Mouse (Mus musculus) neural tube, embryonic 15.5 days (tissue): ENCODE results near the gene Bckdk. TPM values are rescaled to one million over a fixed set of nuclear protein-coding genes. Genes with fewer than 3 reads are reported as not detected.
A peak's percentile ranks its signal among the peaks of the same experiment; 100 is the strongest.
"Not testable (repeated sequence)": the region's sequence is repeated elsewhere in the genome, so short reads cannot be mapped to it uniquely, and the experiment has no call there.

Experiments
- ATAC-seq: fragments of 200-750 bp; cut with Nextera tagmentation; 2 replicates; pipeline ENCODE4 v1.8.0; 2017; ENCODE audit warnings: mild to moderate bottlenecking, moderate TSS enrichment, moderate library complexity; ENCODE audit not compliant: low FRiP score
- H3K27ac ChIP-seq: fragments of 300-500 bp; sonication (generic); replicated peaks from 2 replicates; pipeline ENCODE4 v1.5.1; 2015; ENCODE audit warnings: mild to moderate bottlenecking, inconsistent platforms
- H3K27me3 ChIP-seq: fragments of 300-500 bp; sonication (generic); replicated peaks from 2 replicates; pipeline ENCODE4 v1.6.1; 2015; ENCODE audit warnings: inconsistent platforms
- H3K36me3 ChIP-seq: fragments of 300-500 bp; sonication (generic); 2 replicates; pipeline ENCODE4 v1.6.1; 2015; ENCODE audit warnings: inconsistent platforms
- H3K4me1 ChIP-seq: fragments of 300-500 bp; sonication (generic); 2 replicates; pipeline ENCODE4 v1.6.1; 2015; ENCODE audit warnings: inconsistent platforms
- H3K4me2 ChIP-seq: fragments of 300-500 bp; sonication (generic); 2 replicates; pipeline ENCODE4 v1.6.1; 2015; ENCODE audit warnings: inconsistent platforms, mild to moderate bottlenecking, moderate library complexity
- H3K4me3 ChIP-seq: fragments of 300-500 bp; sonication (generic); replicated peaks from 2 replicates; pipeline ENCODE4 v1.5.1; 2015; ENCODE audit warnings: mild to moderate bottlenecking, inconsistent platforms
- H3K9ac ChIP-seq: fragments of 300-500 bp; sonication (generic); replicated peaks from 2 replicates; pipeline ENCODE4 v1.6.1; 2015; ENCODE audit warnings: mild to moderate bottlenecking, inconsistent platforms
- H3K9me3 ChIP-seq: fragments of 300-500 bp; sonication (generic); replicated peaks from 2 replicates; pipeline ENCODE4 v1.6.1; 2016; ENCODE audit warnings: inconsistent platforms
- WGBS: fragments of 180-500 bp; shearing (Covaris S2); methylation state at CpG from one replicate; pipeline ENCODE4 v1.1.7; 2015; ENCODE audit warnings: mixed read lengths; 5-methylcytosine and 5-hydroxymethylcytosine counted together
- polyA plus RNA-seq: library from polyadenylated mRNA; unstranded; fragments of >200 nt; fragmentation: Nextera tagmentation; extraction: Ambion mirVana; gene quantifications from 2 replicates; pipeline ENCODE4 v1.2.1, GENCODE M21; 2015

Bckdk gene
- polyA plus RNA-seq, 1 experiment from 2014 or later, result 58.2 TPM

- H3K36me3 ChIP-seq, result peaks cover 58% of the 10 kb centered on the region
- H3K9me3 ChIP-seq, result no peaks in the 10 kb centered on the region
- no peak overlapping the region for H3K9ac ChIP-seq
- H3K27me3 ChIP-seq, result no peaks in the 10 kb centered on the region
- 97% methylated on average over 9 of the region's 9 CpGs for WGBS
- H3K4me1 ChIP-seq, result peaks cover 45% of the 10 kb centered on the region
- ATAC-seq, result no peak
- H3K4me3 ChIP-seq, result no peak overlapping the region
- no peak overlapping the region for H3K27ac ChIP-seq
- H3K4me2 ChIP-seq, result no peak overlapping the region
Observed at GRCm38 (mm10) chr7:127879301-127879700, 24.6 kb upstream of the Bckdk start.

DNA sequence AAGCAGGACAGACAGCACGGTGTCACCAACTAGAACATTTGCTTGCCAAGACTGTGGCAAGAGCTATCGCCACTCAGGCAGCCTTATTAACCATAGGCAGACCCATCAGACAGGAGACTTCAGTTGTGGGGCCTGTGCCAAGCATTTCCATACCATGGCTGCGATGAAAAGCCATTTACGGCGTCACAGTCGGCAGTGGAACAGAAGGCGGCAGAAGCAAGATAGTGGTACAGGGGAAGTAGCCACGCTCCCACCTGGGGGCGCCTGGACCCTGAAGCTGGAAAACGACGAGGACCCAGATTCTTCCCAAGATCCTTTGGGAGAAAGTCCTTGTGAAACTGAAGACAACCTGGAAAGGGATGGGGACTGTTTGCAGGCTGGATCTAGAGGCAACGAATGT is 23.5 kb upstream of the Bckdk start:
- no peak overlapping the region for H3K27ac ChIP-seq
- no peaks in the 10 kb centered on the region for H3K9me3 ChIP-seq
- 83% methylated on average over 12 of the region's 12 CpGs for WGBS
- no peak for ATAC-seq
- no peaks in the 10 kb centered on the region for H3K27me3 ChIP-seq
- no peak overlapping the region for H3K9ac ChIP-seq
- no peak overlapping the region for H3K4me3 ChIP-seq
- peaks cover 68% of the 10 kb centered on the region for H3K36me3 ChIP-seq
- no peak overlapping the region for H3K4me2 ChIP-seq
- peaks cover 50% of the 10 kb centered on the region for H3K4me1 ChIP-seq

DNA sequence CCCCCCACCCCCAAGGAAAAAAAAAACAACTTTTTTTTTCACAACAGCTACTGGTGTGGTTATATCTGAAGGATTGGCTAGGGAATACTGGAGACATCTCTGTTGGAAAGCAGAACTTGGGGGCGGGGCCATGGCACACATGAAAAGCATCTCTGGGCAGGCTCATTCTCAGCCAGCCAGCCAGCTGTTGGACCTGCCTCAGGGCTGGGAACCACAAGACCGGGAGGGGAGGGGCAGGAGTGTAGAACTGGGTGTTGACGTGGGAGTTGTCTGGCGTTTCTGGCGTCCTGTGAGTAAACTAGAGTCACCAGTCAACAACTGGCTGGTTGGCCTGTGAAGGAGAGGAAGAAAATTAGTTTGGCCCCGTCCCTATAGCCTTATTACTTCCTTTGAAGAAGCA is 17.9 kb upstream of the Bckdk start:
- Histone ChIP-seq H3K4me3 (no peak overlapping the region), H3K27ac (no peak overlapping the region), H3K4me1 (peaks cover 41% of the 10 kb centered on the region), H3K36me3 (peaks cover 85% of the 10 kb centered on the region), H3K9ac (no peak overlapping the region), H3K27me3 (no peaks in the 10 kb centered on the region), H3K4me2 (no peak overlapping the region), H3K9me3 (no peaks in the 10 kb centered on the region)
- ATAC-seq, result no peak
- 68% methylated on average over 6 of the region's 6 CpGs for WGBS

GRCm38 (mm10) chr7:127886551-127886950 is 17.3 kb upstream of the Bckdk start:
- no peaks in the 10 kb centered on the region for H3K9me3 ChIP-seq
- no peak overlapping the region for H3K27ac ChIP-seq
- H3K4me1 ChIP-seq, result peaks cover 40% of the 10 kb centered on the region
- H3K4me3 ChIP-seq, result no peak overlapping the region
- H3K36me3 ChIP-seq, result peaks cover 81% of the 10 kb centered on the region
- H3K9ac ChIP-seq, result no peak overlapping the region
- WGBS, result 96% methylated on average over 6 of the region's 6 CpGs
- no peak overlapping the region for H3K4me2 ChIP-seq
- ATAC-seq, result no peak
- no peaks in the 10 kb centered on the region for H3K27me3 ChIP-seq

- Histone ChIP-seq H3K4me3 (no peak overlapping the region), H3K27me3 (no peaks in the 10 kb centered on the region), H3K9ac (no peak overlapping the region), H3K36me3 (peaks cover 79% of the 10 kb centered on the region), H3K9me3 (no peaks in the 10 kb centered on the region), H3K4me2 (no peak overlapping the region), H3K4me1 (peaks cover 39% of the 10 kb centered on the region), H3K27ac (no peak overlapping the region)
- no peak for ATAC-seq
- WGBS, result 87% methylated on average over 8 of the region's 8 CpGs
Observed at GRCm38 (mm10) chr7:127887191-127887590, 16.7 kb upstream of the Bckdk start.

- ATAC-seq, result no peak
- H3K36me3 ChIP-seq, result peaks cover 77% of the 10 kb centered on the region
- H3K9me3 ChIP-seq, result no peaks in the 10 kb centered on the region
- WGBS, result 84% methylated on average over 3 of the region's 3 CpGs
- H3K4me1 ChIP-seq, result peaks cover 33% of the 10 kb centered on the region
- no peak overlapping the region for H3K4me3 ChIP-seq
- no peak overlapping the region for H3K4me2 ChIP-seq
- no peak overlapping the region for H3K27ac ChIP-seq
- no peak overlapping the region for H3K9ac ChIP-seq
- H3K27me3 ChIP-seq, result no peaks in the 10 kb centered on the region
Observed at GRCm38 (mm10) chr7:127887781-127888180, 16.1 kb upstream of the Bckdk start.

DNA sequence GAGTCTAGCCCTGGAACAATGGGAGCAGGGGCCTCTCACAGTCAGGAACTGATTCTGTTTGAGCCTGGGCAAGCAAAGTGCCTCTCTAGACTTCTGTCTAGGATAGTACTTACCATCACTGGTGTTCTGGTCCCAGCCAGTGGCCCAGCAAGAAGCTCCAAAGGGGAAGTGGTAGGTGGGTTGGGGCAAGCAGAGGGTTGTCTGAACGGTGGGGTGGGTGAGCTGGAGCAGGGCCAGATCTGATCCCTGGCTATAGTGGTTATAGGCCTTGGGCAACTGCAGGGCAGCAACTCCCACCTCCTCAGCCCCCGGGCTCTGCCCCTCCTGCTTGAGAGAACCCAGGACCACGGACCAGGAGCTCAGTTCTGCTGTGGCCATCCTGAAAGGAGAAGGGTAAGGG is 15.1 kb upstream of the Bckdk start:
- Histone ChIP-seq H3K4me2 (no peak overlapping the region), H3K27ac (no peak overlapping the region), H3K4me3 (no peak overlapping the region), H3K9ac (no peak overlapping the region), H3K9me3 (no peaks in the 10 kb centered on the region), H3K36me3 (peaks cover 75% of the 10 kb centered on the region), H3K27me3 (no peaks in the 10 kb centered on the region), H3K4me1 (peaks cover 23% of the 10 kb centered on the region)
- 64% methylated on average over 3 of the region's 3 CpGs for WGBS
- ATAC-seq, result no peak

GRCm38 (mm10) chr7:127890798-127891197 is 13.1 kb upstream of the Bckdk start, which contains the start of gene Prss53:
Gene Prss53, minus strand, starts transcription at chr7:127890970.
- no peaks in the 10 kb centered on the region for H3K9me3 ChIP-seq
- no peak within 1 kb of the TSS for H3K9ac ChIP-seq
- ATAC-seq, result no peak
- H3K4me2 ChIP-seq, result no peak within 1 kb of the TSS
- 44% methylated on average over 4 of the region's 4 CpGs for WGBS
- peaks cover 59% of the 10 kb centered on the region for H3K36me3 ChIP-seq
- peaks cover 16% of the 10 kb centered on the region for H3K4me1 ChIP-seq
- no peak within 1 kb of the TSS for H3K4me3 ChIP-seq
- H3K27me3 ChIP-seq, result no peaks in the 10 kb centered on the region
- no peak within 1 kb of the TSS for H3K27ac ChIP-seq

DNA sequence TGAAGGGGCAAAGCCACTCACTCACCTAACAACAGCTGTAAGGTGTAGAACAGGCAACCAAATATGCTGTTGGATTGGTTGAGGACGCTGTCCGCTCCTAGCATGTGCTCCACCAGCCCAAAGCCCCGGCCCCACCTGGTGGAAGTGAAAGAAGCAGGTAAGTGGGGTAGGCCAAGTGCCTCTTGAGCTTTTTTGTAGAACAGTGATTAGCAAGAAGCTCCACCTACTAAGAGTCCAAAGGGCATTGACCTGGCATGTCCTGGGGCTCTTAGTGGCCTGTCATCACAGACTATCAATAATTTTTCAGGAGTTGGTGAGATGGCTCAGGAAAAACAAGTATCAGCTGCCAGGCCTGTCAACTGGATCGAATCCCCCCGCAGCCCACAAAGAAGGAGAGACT is 9.4 kb upstream of the Bckdk start:
- peak overlapping the region; percentile 72 for H3K4me2 ChIP-seq
- H3K4me3 ChIP-seq, result peak overlapping the region; percentile 61
- 80% methylated on average over 5 of the region's 5 CpGs for WGBS
- peak overlapping the region; percentile 75; the same call in 1 of the 2 replicates for H3K27ac ChIP-seq
- ATAC-seq, result no peak
- peaks cover 13% of the 10 kb centered on the region for H3K4me1 ChIP-seq
- peaks cover 28% of the 10 kb centered on the region for H3K36me3 ChIP-seq
- H3K9ac ChIP-seq, result peak overlapping the region; percentile 56
- no peaks in the 10 kb centered on the region for H3K27me3 ChIP-seq
- no peaks in the 10 kb centered on the region for H3K9me3 ChIP-seq

DNA sequence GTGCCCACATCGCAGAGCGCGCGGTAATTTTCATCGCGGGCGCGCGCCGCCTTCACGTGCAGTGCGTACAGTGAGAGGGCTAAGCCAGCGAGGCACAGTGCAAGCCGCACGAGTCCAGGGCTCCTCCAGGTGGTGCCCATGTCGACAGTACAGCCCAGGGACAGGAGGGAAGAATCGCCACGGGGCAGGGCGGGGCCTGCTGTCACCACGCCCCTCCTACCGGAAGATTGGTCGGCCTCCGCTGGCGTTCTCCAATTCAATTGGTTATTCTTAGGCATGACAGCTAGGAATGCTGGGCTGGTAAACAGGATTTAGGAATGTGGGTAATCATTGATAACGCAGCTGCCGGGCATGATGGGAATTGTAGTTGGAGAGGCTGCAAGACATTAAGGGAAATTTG is 8.4 kb upstream of the Bckdk start, which contains the start of the genes Gm21974 and Vkorc1:
TSS of gene Gm21974 (minus strand) at position 13 of the 400 bp plus-strand sequence.
TSS of gene Vkorc1 (minus strand) at position 176 of the 400 bp plus-strand sequence.
- under 1% methylated on average over 26 of the region's 26 CpGs for WGBS
- H3K27me3 ChIP-seq, result no peaks in the 10 kb centered on the region
- no peaks in the 10 kb centered on the region for H3K9me3 ChIP-seq
- peak within 1 kb of the TSS; percentile 72 for H3K4me2 ChIP-seq
- peak within 1 kb of the TSS; percentile 61 for H3K4me3 ChIP-seq
- peaks cover 21% of the 10 kb centered on the region for H3K36me3 ChIP-seq
- H3K27ac ChIP-seq, result peak within 1 kb of the TSS; percentile 75
- H3K9ac ChIP-seq, result peak within 1 kb of the TSS; percentile 56
- ATAC-seq, result peak; percentile 97
- peaks cover 13% of the 10 kb centered on the region for H3K4me1 ChIP-seq

- 65% methylated on average over 7 of the region's 7 CpGs for WGBS
- not testable (repeated sequence) for H3K9me3 ChIP-seq, H3K9ac ChIP-seq, H3K27me3 ChIP-seq
- H3K27ac ChIP-seq, result peak overlapping the region; percentile 65
- H3K4me1 ChIP-seq, result peaks cover 13% of the 10 kb centered on the region
- peak overlapping the region; percentile 61 for H3K4me3 ChIP-seq
- H3K36me3 ChIP-seq, result peaks cover 18% of the 10 kb centered on the region
- H3K4me2 ChIP-seq, result peak overlapping the region; percentile 72
- peak; percentile 22 for ATAC-seq
Observed at GRCm38 (mm10) chr7:127895891-127896290, 8.0 kb upstream of the Bckdk start.

DNA sequence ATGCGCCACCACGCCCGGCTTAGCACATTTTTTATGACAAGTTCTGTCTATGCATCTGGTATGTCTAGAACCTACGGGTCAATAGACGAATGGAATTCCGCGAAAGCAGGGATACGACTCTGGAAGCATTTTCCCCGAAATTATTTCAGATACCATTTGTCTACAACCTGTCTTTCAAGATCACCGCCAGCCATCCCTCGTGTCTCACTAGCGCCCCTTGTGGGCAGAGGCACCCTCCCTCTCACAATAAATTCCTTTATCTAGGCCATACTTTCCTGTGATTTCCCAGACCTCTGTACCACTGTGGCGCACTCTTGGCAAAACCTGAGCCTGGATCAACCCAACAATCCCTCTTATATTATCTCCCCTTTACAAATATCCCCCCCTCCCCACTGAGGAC is 7.5 kb upstream of the Bckdk start:
- no peak overlapping the region for H3K27ac ChIP-seq
- H3K4me2 ChIP-seq, result no peak overlapping the region
- peaks cover 13% of the 10 kb centered on the region for H3K4me1 ChIP-seq
- no peak overlapping the region for H3K9ac ChIP-seq
- no peak overlapping the region for H3K4me3 ChIP-seq
- 59% methylated on average over 13 of the region's 13 CpGs for WGBS
- no peaks in the 10 kb centered on the region for H3K9me3 ChIP-seq
- H3K27me3 ChIP-seq, result no peaks in the 10 kb centered on the region
- peaks cover 16% of the 10 kb centered on the region for H3K36me3 ChIP-seq
- ATAC-seq, result no peak
